Mouse (Mus musculus): Measurements from ENCODE around the gene Exoc7.

GRCm38 (mm10) chr11:116347012-116347411 lies 40.0 kb upstream of the Exoc7 start:
- no peak for TF ChIP-seq POLR2A (IDR thresholded peaks at IDR 0.05; ENCODE audit: insufficient read depth, low read depth, low read length)
- TF ChIP-seq CTCF (IDR thresholded peaks at IDR 0.05; ENCODE audit: insufficient read depth, low read depth, low read length), result no peak

All from olfactory bulb, adult 2 months (tissue).